Mouse (Mus musculus): Measurements from ENCODE around the gene Abca5. TPM values are rescaled to one million over a fixed set of nuclear protein-coding genes. Genes with fewer than 3 reads are reported as not detected.
"Not testable (repeated sequence)": the region's sequence is repeated elsewhere in the genome, so short reads cannot be mapped to it uniquely, and the experiment has no call there.

Gene Abca5
- total RNA-seq (2021): 10 to 100 TPM in 1 of 2 experiments, 1 to 10 TPM in 1; 9.8 to 12.3 TPM

DNA sequence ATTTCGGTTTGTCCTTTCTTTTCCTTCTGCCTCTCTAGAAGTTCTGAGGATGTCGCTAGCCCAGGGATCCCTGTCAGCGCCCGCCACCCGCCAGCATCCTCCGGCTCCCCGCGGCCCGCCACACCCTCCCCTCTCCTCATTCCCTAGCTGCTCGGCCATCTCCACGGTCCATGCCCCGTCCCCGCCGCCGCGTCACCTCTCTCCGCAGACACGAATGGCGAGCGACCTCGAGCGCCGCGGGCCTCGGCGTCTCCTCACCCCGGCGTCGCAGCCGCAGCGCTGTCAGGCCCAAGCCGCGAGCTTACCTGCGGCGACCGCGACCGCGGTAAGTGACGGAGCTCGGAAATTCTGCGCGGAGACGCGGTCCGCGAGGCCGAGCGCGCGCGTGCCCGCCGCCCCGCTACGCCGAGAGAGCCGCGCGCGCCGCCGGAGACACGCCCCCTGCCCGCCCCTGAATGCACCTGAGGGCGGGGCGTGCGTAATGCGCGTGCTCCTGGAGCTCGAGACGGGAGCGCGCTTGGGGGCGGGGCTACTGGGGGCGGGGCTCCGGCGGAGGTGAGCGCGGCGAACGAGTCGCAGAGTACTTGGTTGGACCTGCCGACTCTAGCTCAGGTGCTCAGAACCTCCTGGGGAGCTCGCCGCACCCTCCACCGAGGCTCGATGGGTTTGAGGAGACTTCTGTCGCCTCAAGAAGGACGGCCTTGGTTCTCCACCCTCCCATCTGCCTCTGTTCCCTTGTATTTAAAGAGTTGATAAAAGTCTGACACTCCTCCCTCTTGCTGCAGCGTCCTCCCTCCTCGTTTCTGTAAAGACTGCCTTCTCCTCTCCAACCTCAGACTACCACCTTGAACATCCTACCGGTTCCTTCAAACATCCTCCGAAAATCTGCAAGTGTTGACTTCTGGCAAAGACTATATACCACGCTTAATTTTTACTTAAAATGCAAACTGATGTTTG is at the start of gene Abca5:
Abca5 (minus strand) TSS at position 428 of the 957 bp plus-strand sequence.
- DNase-seq: peak; percentile 87 to 91
- intact Hi-C loops (cut with DNase I): no loop called here

GRCm38 (mm10) chr11:110385487-110385886 is 48.0 kb upstream of the Abca5 start:
- intact Hi-C loops (cut with DNase I): no loop called here
- no peak for DNase-seq

DNA sequence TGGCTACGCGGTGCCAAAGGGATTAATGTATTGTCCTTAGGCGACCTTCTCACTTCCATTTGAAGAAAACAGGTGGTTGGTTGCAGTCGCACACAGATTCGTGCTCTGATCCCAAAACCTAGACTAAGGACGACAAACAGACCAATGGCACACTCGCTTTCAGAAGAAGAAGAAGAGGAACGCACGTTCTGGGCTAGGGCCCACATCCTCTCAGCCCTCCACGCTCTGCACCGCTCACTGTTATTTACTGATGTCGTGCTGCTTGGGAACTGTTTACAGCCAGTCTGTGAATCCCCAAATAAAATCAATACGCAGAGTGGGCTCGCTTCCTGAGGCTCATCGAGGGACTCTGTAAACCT is 42.8 kb upstream of the Abca5 start:
- intact Hi-C loops (cut with DNase I): loop anchor here (5.0 kb wide), 1 partner anchor 102 kb away; no protein-coding TSS in a partner anchor
- no peak for DNase-seq

GRCm38 (mm10) chr11:110379661-110380309 is 42.3 kb upstream of the Abca5 start:
- peak; percentile 75 for DNase-seq
- intact Hi-C loops (cut with DNase I): loop anchor here (5.0 kb wide), 1 partner anchor 103 kb away; no protein-coding TSS in a partner anchor

DNA sequence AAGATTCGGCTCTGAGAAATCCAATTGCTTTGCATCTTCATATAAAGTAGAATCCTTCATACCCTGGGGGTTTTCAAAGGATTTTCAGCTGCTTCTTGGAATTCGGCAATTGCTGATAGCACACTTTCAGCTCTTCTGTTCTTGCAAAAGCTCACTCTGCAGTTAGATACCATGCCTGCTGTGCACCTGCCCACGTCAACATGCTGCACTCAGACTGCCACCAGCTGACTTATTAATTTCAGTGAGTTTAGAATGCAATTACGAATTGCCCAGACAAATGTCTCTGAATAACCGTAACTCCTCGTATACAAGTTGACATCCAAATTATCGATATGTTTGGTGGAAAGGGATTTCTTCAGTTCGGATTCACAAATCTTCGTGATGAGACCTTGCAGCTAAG is 36.5 kb upstream of the Abca5 start:
- DNase-seq: no peak
- intact Hi-C loops (cut with DNase I): no loop called here

DNA sequence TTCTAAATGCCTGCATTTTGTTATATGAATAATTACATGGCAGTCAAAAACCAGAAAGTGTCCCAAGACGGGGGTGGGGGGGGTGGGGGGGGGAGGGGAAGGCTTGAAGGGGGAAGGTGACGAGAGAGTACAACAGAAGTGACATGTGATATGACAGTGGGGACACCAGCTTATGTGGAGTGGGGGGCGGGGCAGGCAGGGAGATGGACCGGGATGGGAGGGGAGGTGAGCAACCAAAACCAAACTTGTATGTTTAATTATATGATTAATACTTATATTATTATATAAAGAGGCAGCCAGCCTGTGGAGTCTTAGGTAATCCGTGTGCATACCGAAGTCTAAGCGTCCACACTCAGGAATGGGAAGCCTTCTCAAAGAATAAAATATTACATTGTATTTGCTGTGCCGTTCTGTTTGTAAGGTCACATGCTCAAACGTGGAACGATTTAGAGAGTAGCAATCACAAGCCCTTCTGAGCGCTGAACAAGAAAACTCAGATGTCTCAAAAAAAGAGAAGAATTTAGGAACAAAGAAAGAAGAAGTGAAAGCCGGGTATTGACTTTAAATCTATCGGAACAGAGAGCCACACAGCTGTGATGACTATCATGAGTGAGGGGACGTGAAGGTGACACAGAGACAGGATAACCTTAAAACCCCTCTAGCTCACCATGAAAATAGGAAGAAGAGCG is 34.9 kb upstream of the Abca5 start:
- intact Hi-C loops (cut with DNase I): no loop called here
- DNase-seq: no peak

- DNase-seq: no peak
- intact Hi-C loops (cut with DNase I): no loop called here
These were observed 34.3 kb upstream of the Abca5 start for GRCm38 (mm10) chr11:110371827-110372226.

DNA sequence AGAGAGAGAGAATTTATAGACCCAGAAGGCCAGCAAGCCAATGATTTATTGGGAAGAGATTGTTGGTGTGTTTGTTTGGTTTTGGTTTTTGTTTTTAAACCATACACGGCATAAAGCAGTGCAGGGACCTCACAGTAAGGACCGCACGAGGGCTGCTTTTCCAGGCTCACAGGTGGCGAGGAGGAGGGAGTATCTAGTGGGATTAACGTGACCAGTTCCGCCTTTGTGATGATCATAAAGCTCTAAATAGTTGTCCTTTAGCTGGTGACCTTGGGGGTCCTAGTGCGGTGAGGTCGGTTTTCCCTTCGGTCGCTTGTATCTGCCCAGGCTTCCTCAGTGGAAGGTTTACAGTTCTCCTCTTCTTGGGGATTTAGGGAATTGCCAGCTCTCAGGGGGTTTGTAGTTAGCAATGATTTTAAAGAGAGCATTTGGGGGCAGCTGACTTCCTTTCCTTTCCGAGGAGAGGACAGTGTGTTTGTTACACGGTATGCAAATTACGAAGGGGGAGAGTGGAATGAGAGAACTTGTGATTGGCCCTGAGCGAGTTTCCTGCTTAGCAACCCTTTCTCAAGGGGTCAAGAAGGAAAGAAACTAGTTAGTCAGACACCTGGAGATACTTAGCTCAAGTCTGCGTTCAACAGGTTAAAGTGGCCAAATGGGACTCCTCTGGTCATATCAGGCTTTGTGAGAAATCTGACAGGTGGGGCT is 31.9 kb upstream of the Abca5 start:
- intact Hi-C loops (cut with DNase I): loop anchor here (5.0 kb wide), 2 partner anchors 128 to 1163 kb away; no protein-coding TSS in a partner anchor
- DNase-seq: peak; percentile 8 to 17

GRCm38 (mm10) chr11:110367638-110368037 is 30.1 kb upstream of the Abca5 start:
- intact Hi-C loops (cut with DNase I): loop anchor here (5.0 kb wide), 2 partner anchors 130 to 1165 kb away; no protein-coding TSS in a partner anchor
- DNase-seq: no peak

DNA sequence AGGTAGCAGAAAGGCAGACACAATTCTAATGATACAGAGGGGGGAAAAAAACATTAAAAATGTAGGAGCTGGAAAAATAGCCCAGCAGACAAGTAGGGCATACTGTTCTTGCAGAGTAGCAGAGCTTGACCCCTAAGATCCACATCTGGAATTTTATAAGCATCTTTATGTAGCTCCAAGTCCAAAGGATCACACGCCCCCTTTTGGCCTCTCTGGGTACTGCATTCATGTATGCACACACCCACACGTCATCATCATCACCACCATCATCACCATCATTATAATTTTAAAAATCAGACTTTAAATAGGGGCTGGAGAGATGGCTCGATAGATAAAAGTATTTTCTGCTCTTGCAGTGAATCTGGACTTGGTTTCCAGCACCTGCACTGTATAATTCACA is 29.4 kb upstream of the Abca5 start:
- intact Hi-C loops (cut with DNase I): loop anchor here (5.0 kb wide), 2 partner anchors 130 to 1165 kb away; no protein-coding TSS in a partner anchor
- DNase-seq: no peak

GRCm38 (mm10) chr11:110365016-110365415 is 27.5 kb upstream of the Abca5 start:
- intact Hi-C loops (cut with DNase I): loop anchor here (2.0 to 5.0 kb wide), 3 partner anchors 118 to 1167 kb away; no protein-coding TSS in a partner anchor
- peak; percentile 38 to 65 for DNase-seq

- intact Hi-C loops (cut with DNase I): no loop called here
- DNase-seq: peak; percentile 45 to 57
These were observed 20.4 kb upstream of the Abca5 start for GRCm38 (mm10) chr11:110357756-110358551.

- intact Hi-C loops (cut with DNase I): not testable (repeated sequence)
These were observed 17.6 kb upstream of the Abca5 start for GRCm38 (mm10) chr11:110355131-110355530.

GRCm38 (mm10) chr11:110354261-110354660 is 16.7 kb upstream of the Abca5 start:
- no peak for DNase-seq
- intact Hi-C loops (cut with DNase I): no loop called here

More at GRCm38 (mm10) chr11:110355131-110355530, 17.6 kb upstream of the Abca5 start:
- not testable (repeated sequence) for DNase-seq

DNA sequence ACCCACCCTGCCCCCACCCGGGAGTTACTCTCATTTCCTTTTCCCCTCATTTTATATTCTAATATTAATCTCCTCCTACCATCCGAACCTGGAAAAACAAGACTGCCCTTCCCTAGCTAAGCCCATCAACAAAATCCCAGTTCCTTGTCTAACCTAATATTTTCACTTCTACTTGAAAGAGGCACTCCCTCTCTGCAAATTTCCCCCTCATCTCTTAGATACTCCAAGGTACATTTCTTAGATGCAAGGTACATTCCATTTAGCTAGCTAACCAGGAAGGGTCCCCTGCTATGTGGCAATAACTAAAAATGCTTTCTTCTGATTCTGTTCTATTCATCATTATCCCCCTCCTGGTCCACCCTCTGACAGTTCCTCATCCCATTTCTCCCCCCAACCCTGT is 10.7 kb upstream of the Abca5 start:
- DNase-seq: no peak
- intact Hi-C loops (cut with DNase I): no loop called here

- DNase-seq: no peak
- intact Hi-C loops (cut with DNase I): no loop called here
These were observed 10.3 kb upstream of the Abca5 start for GRCm38 (mm10) chr11:110347768-110348167.

GRCm38 (mm10) chr11:110336814-110337288 is 665 bp downstream of the Abca5 start:
- DNase-seq: peak; percentile 28 to 44
- intact Hi-C loops (cut with DNase I): no loop called here

GRCm38 (mm10) chr11:110330093-110330492 is 7.4 kb downstream of the Abca5 start:
- intact Hi-C loops (cut with DNase I): no loop called here
- DNase-seq: peak in 1 of 2 experiments; percentile 13

DNA sequence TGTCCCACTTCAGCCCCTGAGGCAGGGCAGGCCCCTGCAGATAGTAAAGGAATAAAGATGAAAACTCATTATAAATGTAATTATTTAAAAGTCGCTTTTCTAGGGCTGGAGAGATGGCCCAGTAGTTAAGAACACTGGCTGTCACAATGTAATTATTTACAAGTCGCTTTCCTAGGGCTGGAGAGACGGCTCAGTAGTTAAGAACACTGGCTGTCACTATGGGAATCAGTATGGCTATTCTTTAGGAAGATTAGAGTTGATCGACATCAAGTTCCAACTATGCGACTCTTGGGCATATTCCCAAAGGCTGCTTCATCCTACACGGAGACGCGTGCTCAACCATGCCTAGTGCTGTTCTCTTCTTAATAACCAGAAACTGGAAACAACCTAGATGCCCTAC is 15.2 kb downstream of the Abca5 start:
- intact Hi-C loops (cut with DNase I): no loop called here
- no peak for DNase-seq

All from heart, postnatal 10 days (tissue).